Mouse (Mus musculus) intestine, postnatal 0 days (tissue): Measurements from ENCODE around the gene Itpk1. TPM values are rescaled to one million over a fixed set of nuclear protein-coding genes. Genes with fewer than 3 reads are reported as not detected.

Source experiments
- ATAC-seq: fragments of 200-750 bp; cut with Nextera tagmentation; 2 replicates; pipeline ENCODE4 v1.8.0; 2017; ENCODE audit warnings: mild to moderate bottlenecking, moderate TSS enrichment, moderate library complexity
- H3K27ac ChIP-seq: fragments of 300-500 bp; sonication (generic); 2 replicates; pipeline ENCODE4 v1.5.1; 2014; ENCODE audit warnings: mild to moderate bottlenecking, low read depth, low read length, moderate library complexity
- H3K27me3 ChIP-seq: fragments of 300-500 bp; sonication (generic); replicated peaks from 2 replicates; pipeline ENCODE4 v1.6.1; 2014; ENCODE audit warnings: low read length, mixed read lengths; ENCODE audit not compliant: control insufficient read depth, insufficient read depth
- H3K36me3 ChIP-seq: fragments of 300-500 bp; sonication (generic); 2 replicates; pipeline ENCODE4 v1.6.1; 2014; ENCODE audit warnings: mild to moderate bottlenecking, moderate library complexity; ENCODE audit not compliant: control insufficient read depth, insufficient read depth
- H3K4me1 ChIP-seq: fragments of 300-500 bp; sonication (generic); replicated peaks from 2 replicates; pipeline ENCODE4 v1.6.1; 2014; ENCODE audit warnings: antibody characterized with exemption, low read length, mixed read lengths; ENCODE audit not compliant: control insufficient read depth, insufficient read depth
- H3K4me2 ChIP-seq: fragments of 300-500 bp; sonication (generic); replicated peaks from 2 replicates; pipeline ENCODE4 v1.6.1; 2014; ENCODE audit warnings: low read depth, mild to moderate bottlenecking, moderate library complexity
- H3K4me3 ChIP-seq: fragments of 300-500 bp; sonication (generic); 2 replicates; pipeline ENCODE4 v1.5.1; 2014; ENCODE audit warnings: low read depth, low read length
- H3K9ac ChIP-seq: fragments of 300-500 bp; sonication (generic); 2 replicates; pipeline ENCODE4 v1.6.1; 2014; ENCODE audit warnings: mild to moderate bottlenecking, low read depth, low read length
- H3K9me3 ChIP-seq: fragments of 300-500 bp; sonication (generic); 2 replicates; pipeline ENCODE4 v1.6.1; 2016; ENCODE audit warnings: mixed run types; ENCODE audit not compliant: control insufficient read depth
- CTCF ChIP-seq: sonication (generic); IDR thresholded peaks from 2 replicates; pipeline ENCODE4 v1.5.1; 2016; ENCODE audit warnings: low read depth, mild to moderate bottlenecking, control low read depth, antibody characterized with exemption, moderate library complexity
- WGBS: fragments of 180-500 bp; shearing (Covaris S2); extraction: QIAGEN DNeasy Blood & Tissue Kit; methylation state at CpG from one replicate; pipeline ENCODE4 v1.1.7; 2014; 5-methylcytosine and 5-hydroxymethylcytosine counted together
- polyA plus RNA-seq: library from polyadenylated mRNA; unstranded; fragments of >200 nt; fragmentation: Nextera tagmentation; extraction: Ambion mirVana; gene quantifications from 2 replicates; pipeline ENCODE4 v1.2.1, GENCODE M21; 2015

Gene Itpk1
- polyA plus RNA-seq, result 56.3 and 57.4 TPM in 2 replicates

- Histone ChIP-seq H3K4me3 (peak within 1 kb of the TSS; percentile 82), H3K36me3 (no peaks in the 10 kb centered on the region), H3K9me3 (no peaks in the 10 kb centered on the region), H3K4me2 (peak within 1 kb of the TSS; percentile 93), H3K27me3 (no peaks in the 10 kb centered on the region), H3K27ac (peak within 1 kb of the TSS; percentile 97), H3K9ac (peak within 1 kb of the TSS; percentile 93), H3K4me1 (peaks cover 17% of the 10 kb centered on the region)
- TF ChIP-seq CTCF, result no peak
- under 1% methylated on average over 72 of the region's 105 CpGs for WGBS
- peak; percentile 84 for ATAC-seq
Observed at GRCm38 (mm10) chr12:102704457-102705198, at the start of gene Itpk1. TSS of gene Itpk1 (minus strand) at chr12:102704930.

GRCm38 (mm10) chr12:102748256-102748655 is 43.5 kb upstream of the Itpk1 start:
- Histone ChIP-seq H3K36me3 (no peaks in the 10 kb centered on the region), H3K9ac (no peak overlapping the region), H3K9me3 (no peaks in the 10 kb centered on the region), H3K27ac (peak overlapping the region; percentile 46; the same call in 1 of the 2 replicates), H3K4me2 (no peak overlapping the region), H3K4me1 (peaks cover 6% of the 10 kb centered on the region; the same call in 1 of the 2 replicates), H3K4me3 (no peak overlapping the region), H3K27me3 (no peaks in the 10 kb centered on the region)
- TF ChIP-seq CTCF, result no peak
- WGBS, result 74% methylated on average over 3 of the region's 3 CpGs
- ATAC-seq, result no peak

- H3K27ac ChIP-seq, result 0 out of 2 replicates have a peak overlapping the region, but pooled peaks have one; percentile 98
- no peaks in the 10 kb centered on the region for H3K9me3 ChIP-seq
- peak overlapping the region; percentile 85; the same call in 1 of the 2 replicates for H3K4me3 ChIP-seq
- peak; percentile 40 for TF ChIP-seq CTCF
- WGBS, result 41% methylated on average over 6 of the region's 6 CpGs
- H3K36me3 ChIP-seq, result peaks cover 6% of the 10 kb centered on the region; the same call in 1 of the 2 replicates
- H3K9ac ChIP-seq, result peak overlapping the region; percentile 88; the same call in 1 of the 2 replicates
- H3K27me3 ChIP-seq, result no peaks in the 10 kb centered on the region
- H3K4me1 ChIP-seq, result peaks cover 10% of the 10 kb centered on the region
- peak overlapping the region; percentile 82 for H3K4me2 ChIP-seq
- ATAC-seq, result no peak
Observed at GRCm38 (mm10) chr12:102744839-102745238, 40.1 kb upstream of the Itpk1 start.

- no peak; the same call in 1 of the 2 replicates for TF ChIP-seq CTCF
- H3K27ac ChIP-seq, result peak within 1 kb of the TSS; percentile 98
- peak within 1 kb of the TSS; percentile 82 for H3K4me2 ChIP-seq
- H3K36me3 ChIP-seq, result peaks cover 6% of the 10 kb centered on the region; the same call in 1 of the 2 replicates
- no peaks in the 10 kb centered on the region for H3K27me3 ChIP-seq
- no peaks in the 10 kb centered on the region for H3K9me3 ChIP-seq
- H3K9ac ChIP-seq, result peak within 1 kb of the TSS; percentile 88
- H3K4me1 ChIP-seq, result peaks cover 10% of the 10 kb centered on the region
- under 1% methylated on average over 60 of the region's 63 CpGs for WGBS
- ATAC-seq, result peak; percentile 97
- H3K4me3 ChIP-seq, result peak within 1 kb of the TSS; percentile 85
Observed at GRCm38 (mm10) chr12:102743589-102744574, 39.2 kb upstream of the Itpk1 start, which contains the start of the genes Moap1 and Tmem251. TSS of gene Moap1 (minus strand) at chr12:102743661. TSS of gene Tmem251 (plus strand) at chr12:102743762.

- peak; percentile 49 for ATAC-seq
- no peak for TF ChIP-seq CTCF
- no peaks in the 10 kb centered on the region for H3K27me3 ChIP-seq
- H3K4me3 ChIP-seq, result peak overlapping the region; percentile 85
- peak overlapping the region; percentile 82 for H3K4me2 ChIP-seq
- peaks cover 8% of the 10 kb centered on the region for H3K4me1 ChIP-seq
- WGBS, result under 1% methylated on average over 33 of the region's 33 CpGs
- H3K27ac ChIP-seq, result peak overlapping the region; percentile 98
- H3K36me3 ChIP-seq, result peaks cover 6% of the 10 kb centered on the region; the same call in 1 of the 2 replicates
- H3K9ac ChIP-seq, result peak overlapping the region; percentile 88
- H3K9me3 ChIP-seq, result no peaks in the 10 kb centered on the region
Observed at GRCm38 (mm10) chr12:102743036-102743588, 38.4 kb upstream of the Itpk1 start.
